Comparison of ENCODE assay signal across 7 mouse cellular contexts in the genomic region with DNA sequence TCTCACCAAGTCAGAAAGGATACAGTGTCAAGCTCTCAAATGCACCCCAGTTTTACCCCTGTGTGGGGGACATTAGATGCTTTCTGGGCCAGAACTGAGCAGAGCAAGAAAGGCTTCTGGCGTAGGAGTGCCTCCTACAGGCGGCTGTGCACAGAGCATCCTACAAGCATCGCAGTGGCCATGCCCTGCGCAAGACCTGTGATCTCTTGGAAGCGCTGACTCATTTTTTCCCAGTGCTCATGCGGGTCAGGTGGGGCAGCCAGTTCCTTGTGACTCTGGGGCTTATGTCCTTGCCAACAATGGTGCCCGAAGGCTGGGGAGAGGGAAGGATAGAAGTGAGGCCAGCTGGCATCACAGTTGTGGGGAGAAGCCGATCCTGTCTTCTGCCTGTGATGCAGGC. TPM values are rescaled to one million over a fixed set of nuclear protein-coding genes. Genes with fewer than 3 reads are reported as not detected.
DNase-seq lines count a peak whose midpoint lies in the region; ATAC-seq and TF ChIP-seq lines count a peak whose summit lies in the region.

No protein-coding gene starts in this region.

- H3K4me3 ChIP-seq in limb, embryonic 11.5 days (ENCODE audit: low read depth, low read length): no peak overlapping the region
- H3K4me3 ChIP-seq in limb, embryonic 10.5 days: no peak overlapping the region
- H3K4me3 ChIP-seq in E14TG2a.4 (replicated peaks; ENCODE audit: low read length): no peak overlapping the region
- H3K4me3 ChIP-seq in cortical plate, adult 2 months (ENCODE audit: insufficient read depth, low read length): no peak overlapping the region

- H3K9ac ChIP-seq in limb, embryonic 11.5 days (ENCODE audit: low read length): no peak overlapping the region

- H3K4me1 ChIP-seq in limb, embryonic 11.5 days (ENCODE audit: control insufficient read depth, insufficient read depth, low read length): no peaks in the 10 kb centered on the region
- peaks cover 10% of the 10 kb centered on the region for H3K4me1 ChIP-seq in limb, embryonic 10.5 days
- H3K4me1 ChIP-seq in E14TG2a.4 (replicated peaks; ENCODE audit: low read depth, low read length): peaks cover 12% of the 10 kb centered on the region
- peaks cover 4% of the 10 kb centered on the region; the same call in 1 of the 2 replicates for H3K4me1 ChIP-seq in cortical plate, adult 2 months (ENCODE audit: control insufficient read depth, insufficient read depth, low read length)

- no peaks in the 10 kb centered on the region for H3K36me3 ChIP-seq in limb, embryonic 11.5 days (ENCODE audit: control insufficient read depth, insufficient read depth, low read length)
- no peaks in the 10 kb centered on the region for H3K36me3 ChIP-seq in limb, embryonic 10.5 days
- H3K36me3 ChIP-seq in E14TG2a.4 (ENCODE audit: insufficient read depth, low read length): no peaks in the 10 kb centered on the region

- H3K27me3 ChIP-seq in limb, embryonic 11.5 days (ENCODE audit: control insufficient read depth, insufficient read depth, low read length): no peaks in the 10 kb centered on the region
- 0 out of 2 replicates have a peak, but pooled peaks cover 2% of the 10 kb centered on the region for H3K27me3 ChIP-seq in limb, embryonic 10.5 days (ENCODE audit: low read depth, poor library complexity, severe bottlenecking)
- 0 out of 2 replicates have a peak, but pooled peaks cover under 1% of the 10 kb centered on the region for H3K27me3 ChIP-seq in E14TG2a.4 (ENCODE audit: insufficient read depth, low read length)

- WGBS in limb, embryonic 11.5 days: 60% methylated on average over 8 of the region's 8 CpGs
- WGBS in limb, embryonic 10.5 days: 56% methylated on average over 8 of the region's 8 CpGs

- no peak overlapping the region for H3K4me2 ChIP-seq in limb, embryonic 11.5 days (ENCODE audit: low read depth, severe bottlenecking)

- TF ChIP-seq POLR2A in cortical plate, adult 2 months (IDR thresholded peaks at IDR 0.05; ENCODE audit: extremely low read depth, insufficient read depth, low read length): no peak

- peak; percentile 44 for DNase-seq in limb, embryonic 11.5 days (ENCODE audit: low spot score)
- DNase-seq in limb, embryonic 10.5 days (ENCODE audit: low spot score): no peak
- DNase-seq in adrenal gland, adult 18-20 months (ENCODE audit: low spot score in 2 of 2): peak; percentile 60 to 64
- DNase-seq in lung, postnatal 36 days: peak; percentile 54
- DNase-seq in ovary, postnatal 10 days (ENCODE audit: low spot score): no peak

- H3K27ac ChIP-seq in limb, embryonic 11.5 days (replicated peaks; ENCODE audit: low read depth, low read length): no peak overlapping the region
- H3K27ac ChIP-seq in limb, embryonic 10.5 days: no peak overlapping the region
- no peak overlapping the region for H3K27ac ChIP-seq in cortical plate, adult 2 months (ENCODE audit: insufficient read depth, low read length)

- peak; percentile 72 for TF ChIP-seq CTCF in E14TG2a.4 (conservative IDR thresholded peaks at IDR 0.05; ENCODE audit: low read length)
- peak; percentile 60 for TF ChIP-seq CTCF in cortical plate, adult 2 months (IDR thresholded peaks at IDR 0.05; ENCODE audit: extremely low read depth, insufficient read depth, low read length)

- ATAC-seq in limb, embryonic 11.5 days (ENCODE audit: insufficient number of reproducible peaks, low FRiP score, low TSS enrichment, low read depth): no peak

- H3K9me3 ChIP-seq in limb, embryonic 11.5 days (ENCODE audit: control insufficient read depth, low read length): no peaks in the 10 kb centered on the region
- H3K9me3 ChIP-seq in limb, embryonic 10.5 days (replicated peaks): no peaks in the 10 kb centered on the region
- H3K9me3 ChIP-seq in E14TG2a.4 (ENCODE audit: low read length): no peaks in the 10 kb centered on the region

RNA-seq across cellular contexts. Expression of a gene that starts 54.6 kb away (rescaled TPM):
- polyA plus RNA-seq in limb, embryonic 11.5 days (2014; fragmentation: Nextera tagmentation; extraction: Ambion mirVana): 0.88 and 1.6 TPM in 2 replicates
- polyA plus RNA-seq in limb, embryonic 10.5 days (2016; fragmentation: Nextera tagmentation; extraction: Ambion mirVana): 1.6 TPM in 2 replicates
- total RNA-seq in adrenal gland, adult 18-20 months (2021): 100 to 1,000 TPM in 1 of 2 experiments, 10 to 100 TPM in 1; 43.3 to 279 TPM
- polyA plus RNA-seq in cortical plate, adult 2 months (2012; rRNA removed): 478 and 555 TPM in 2 replicates

Comparison
In these comparisons a context has a peak if more than half of its experiments do, and no peak if none do; other contexts are left out.
1. DNase-seq: peak in limb, embryonic 11.5 days (single experiment), adrenal gland, adult 18-20 months (2 of 2) and lung, postnatal 36 days (single experiment); none in limb, embryonic 10.5 days (single experiment) and ovary, postnatal 10 days (single experiment).
2. RNA of a gene that starts 54.6 kb away (polyA plus RNA-seq): 478 to 555 TPM in cortical plate, adult 2 months; 1.6 TPM in limb, embryonic 10.5 days and 0.88 to 1.6 TPM in limb, embryonic 11.5 days; every median in the first group is over 100 times any median in the second.